Mouse (Mus musculus) splenic B cell, adult 2 months (primary cell): Measurements from ENCODE around the gene Kif1a.
"Not testable (repeated sequence)": the region's sequence is repeated elsewhere in the genome, so short reads cannot be mapped to it uniquely, and the experiment has no call there.

ENCODE experiments used
- DNase-seq: peaks from one replicate; pipeline ENCODE4 v3.0.0-alpha.2; 2011; ENCODE audit warnings: low read depth, low spot score
- H3K27me3 ChIP-seq: 2 replicates; pipeline ENCODE4 v1.6.1; 2012; ENCODE audit warnings: mild to moderate bottlenecking, low read length, moderate library complexity, mixed read lengths; ENCODE audit not compliant: control insufficient read depth, poor library complexity, insufficient read depth, severe bottlenecking
- H3K36me3 ChIP-seq: 2 replicates; pipeline ENCODE4 v1.6.1; 2012; ENCODE audit warnings: mild to moderate bottlenecking, low read length, moderate library complexity, mixed read lengths; ENCODE audit not compliant: control insufficient read depth, poor library complexity, insufficient read depth, severe bottlenecking

The Kif1a gene

GRCm38 (mm10) chr1:92979073-92979602 lies 122.6 kb downstream of the Kif1a start:
- no peaks in the 10 kb centered on the region for H3K27me3 ChIP-seq
- no peak for DNase-seq
- H3K36me3 ChIP-seq = no peaks in the 10 kb centered on the region

- DNase-seq = no peak
Measured at GRCm38 (mm10) chr1:92978645-92979044, 123.1 kb downstream of the Kif1a start.

GRCm38 (mm10) chr1:92976141-92976566 lies 125.6 kb downstream of the Kif1a start:
- DNase-seq = no peak
- Histone ChIP-seq H3K27me3 (no peaks in the 10 kb centered on the region), H3K36me3 (no peaks in the 10 kb centered on the region)

More at GRCm38 (mm10) chr1:92978645-92979044, 123.1 kb downstream of the Kif1a start:
- H3K36me3 ChIP-seq = no peaks in the 10 kb centered on the region
- H3K27me3 ChIP-seq = no peaks in the 10 kb centered on the region

- Histone ChIP-seq H3K36me3 (no peaks in the 10 kb centered on the region), H3K27me3 (no peaks in the 10 kb centered on the region)
- peak; percentile 47 for DNase-seq
Measured at GRCm38 (mm10) chr1:92972854-92973253, 128.9 kb downstream of the Kif1a start.

- Histone ChIP-seq H3K36me3 (no peaks in the 10 kb centered on the region), H3K27me3 (no peaks in the 10 kb centered on the region)
- DNase-seq = no peak
Measured at GRCm38 (mm10) chr1:92971879-92972795, 129.6 kb downstream of the Kif1a start.

GRCm38 (mm10) chr1:92970791-92971190 lies 131.0 kb downstream of the Kif1a start:
- H3K27me3 ChIP-seq, H3K36me3 ChIP-seq, DNase-seq: not testable (repeated sequence)
